Mouse (Mus musculus) MEL (cell line): ENCODE measurements around the gene Tm4sf4. TPM values are rescaled to one million over a fixed set of nuclear protein-coding genes. Genes with fewer than 3 reads are reported as not detected.

Experiments used
- DNase-seq: peaks from one replicate; pipeline ENCODE4 v3.0.0; 2011; ENCODE audit warnings: low read depth, low spot score
- H3K27ac ChIP-seq: 2 replicates; pipeline ENCODE4 v1.5.1; 2012; ENCODE audit warnings: low read depth, mild to moderate bottlenecking, control low read depth, low read length, moderate library complexity; ENCODE audit not compliant: control insufficient read depth
- H3K27me3 ChIP-seq, 2 experiments: fragments of 150-350 bp in 1 of 2; sonication (generic) in 1 of 2; 2 replicates each; pipeline ENCODE4 v1.6.1; 2012; ENCODE audit warnings: low read length in 2 of 2, mild to moderate bottlenecking in 2 of 2, improper control_type of control experiment in 1 of 2, moderate library complexity in 1 of 2; ENCODE audit not compliant: insufficient read depth in 2 of 2, control insufficient read depth in 1 of 2
- H3K36me3 ChIP-seq, 2 experiments: 2 replicates each; pipeline ENCODE4 v1.6.1; 2012 to 2014; ENCODE audit warnings: low read length in 2 of 2, improper control_type of control experiment in 1 of 2, inconsistent platforms in 1 of 2, mild to moderate bottlenecking in 1 of 2; ENCODE audit not compliant: insufficient read depth in 2 of 2, control insufficient read depth in 1 of 2
- H3K4me1 ChIP-seq, 2 experiments: fragments of 150-350 bp in 1 of 2; sonication (generic) in 1 of 2; 2 replicates each; pipeline ENCODE4 v1.6.1; 2012; ENCODE audit warnings: low read length in 2 of 2, improper control_type of control experiment in 1 of 2, mild to moderate bottlenecking in 1 of 2; ENCODE audit not compliant: insufficient read depth in 2 of 2, control insufficient read depth in 1 of 2
- H3K4me3 ChIP-seq, 2 experiments: fragments of 150-350 bp in 1 of 2; sonication (generic) in 1 of 2; 2 replicates each; pipeline ENCODE4 v1.5.1; 2012; ENCODE audit warnings: low read depth in 2 of 2, low read length in 2 of 2, mild to moderate bottlenecking in 2 of 2, moderate library complexity in 2 of 2, control low read depth in 1 of 2, improper control_type of control experiment in 1 of 2; ENCODE audit not compliant: control insufficient read depth in 1 of 2, insufficient read depth in 1 of 2
- H3K79me2 ChIP-seq: 2 replicates; pipeline ENCODE4 v1.6.1; 2012; ENCODE audit warnings: mild to moderate bottlenecking, low read length, moderate library complexity; ENCODE audit not compliant: control insufficient read depth, poor library complexity, insufficient read depth
- H3K9ac ChIP-seq: 2 replicates; pipeline ENCODE4 v1.6.1; 2012; ENCODE audit warnings: low read depth, mild to moderate bottlenecking, control low read depth, low read length, moderate library complexity; ENCODE audit not compliant: control insufficient read depth, poor library complexity, severe bottlenecking
- H3K9me3 ChIP-seq: fragments of 150-350 bp; sonication (generic); replicated peaks from 2 replicates; pipeline ENCODE4 v1.6.1; 2012; ENCODE audit warnings: mild to moderate bottlenecking, low read length, improper control_type of control experiment, moderate library complexity; ENCODE audit not compliant: insufficient read depth
- CHD1 ChIP-seq: IDR thresholded peaks from 2 replicates; pipeline ENCODE4 v1.6.1; 2012; ENCODE audit warnings: low read depth, mild to moderate bottlenecking, inconsistent platforms, low read length, improper control_type of control experiment
- CHD2 ChIP-seq: IDR thresholded peaks from 2 replicates; pipeline ENCODE4 v1.6.1; 2011; ENCODE audit warnings: low read length, improper control_type of control experiment
- E2F4 ChIP-seq: IDR thresholded peaks from 2 replicates; pipeline ENCODE4 v1.6.1; 2011; ENCODE audit warnings: low read depth, low read length, improper control_type of control experiment, borderline replicate concordance
- EP300 ChIP-seq, 2 experiments: IDR thresholded peaks; 2 replicates each; pipeline ENCODE4 v1.6.1; 2011; ENCODE audit warnings: improper control_type of control experiment in 2 of 2, low read length in 2 of 2, low read depth in 1 of 2, mild to moderate bottlenecking in 1 of 2
- GATA1 ChIP-seq: IDR thresholded peaks from 2 replicates; pipeline ENCODE4 v1.6.1; 2011; ENCODE audit warnings: low read depth, low read length, improper control_type of control experiment
- HCFC1 ChIP-seq: IDR thresholded peaks from 2 replicates; pipeline ENCODE4 v1.6.1; 2012; ENCODE audit warnings: low read depth, mild to moderate bottlenecking, inconsistent platforms, low read length, improper control_type of control experiment, moderate library complexity
- JUND ChIP-seq: IDR thresholded peaks from 2 replicates; pipeline ENCODE4 v1.6.1; 2011; ENCODE audit warnings: low read depth, mild to moderate bottlenecking, improper control_type of control experiment, low read length
- MAFK ChIP-seq: IDR thresholded peaks from 2 replicates; pipeline ENCODE4 v1.6.1; 2011; ENCODE audit warnings: low read depth, mild to moderate bottlenecking, low read length, improper control_type of control experiment, borderline replicate concordance
- MAX ChIP-seq: IDR thresholded peaks from 2 replicates; pipeline ENCODE4 v1.6.1; 2011; ENCODE audit warnings: low read length, improper control_type of control experiment
- MAZ ChIP-seq: IDR thresholded peaks from 2 replicates; pipeline ENCODE4 v1.6.1; 2012; ENCODE audit warnings: low read depth, mild to moderate bottlenecking, inconsistent platforms, low read length, improper control_type of control experiment
- MEF2A ChIP-seq: IDR thresholded peaks from 2 replicates; pipeline ENCODE4 v1.6.1; 2014; ENCODE audit warnings: low read depth, mild to moderate bottlenecking, inconsistent platforms, low read length, improper control_type of control experiment; ENCODE audit not compliant: poor library complexity, insufficient replicate concordance, severe bottlenecking; ENCODE audit errors: extremely low read depth
- MXI1 ChIP-seq: IDR thresholded peaks from 2 replicates; pipeline ENCODE4 v1.6.1; 2011; ENCODE audit warnings: mild to moderate bottlenecking, low read depth, low read length, improper control_type of control experiment
- MYC ChIP-seq: IDR thresholded peaks from 2 replicates; pipeline ENCODE4 v1.6.1; 2011; ENCODE audit warnings: low read depth, mild to moderate bottlenecking, low read length, improper control_type of control experiment, moderate library complexity
- NRF1 ChIP-seq: IDR thresholded peaks from 2 replicates; pipeline ENCODE4 v1.6.1; 2014; ENCODE audit warnings: low read depth, mild to moderate bottlenecking, inconsistent platforms, low read length, improper control_type of control experiment, moderate library complexity; ENCODE audit not compliant: poor library complexity, insufficient read depth, severe bottlenecking
- POLR2A ChIP-seq, 2 experiments: IDR thresholded peaks; 2 replicates each; pipeline ENCODE4 v1.6.1; 2011 to 2012; ENCODE audit warnings: low read length in 2 of 2, mild to moderate bottlenecking in 2 of 2, control low read depth in 1 of 2, improper control_type of control experiment in 1 of 2, low read depth in 1 of 2, moderate library complexity in 1 of 2; ENCODE audit not compliant: control insufficient read depth in 1 of 2, insufficient read depth in 1 of 2, poor library complexity in 1 of 2
- POLR2AphosphoS2 ChIP-seq: IDR thresholded peaks from 2 replicates; pipeline ENCODE4 v1.6.1; 2011; ENCODE audit warnings: low read length, improper control_type of control experiment
- RAD21 ChIP-seq: IDR thresholded peaks from 2 replicates; pipeline ENCODE4 v1.6.1; 2011; ENCODE audit warnings: mild to moderate bottlenecking, low read depth, low read length, improper control_type of control experiment
- TCF12 ChIP-seq: IDR thresholded peaks from 2 replicates; pipeline ENCODE4 v1.6.1; 2014; ENCODE audit warnings: low read depth, mild to moderate bottlenecking, inconsistent platforms, low read length, improper control_type of control experiment, moderate library complexity
- USF1 ChIP-seq: IDR thresholded peaks from 2 replicates; pipeline ENCODE4 v1.6.1; 2014; ENCODE audit warnings: low read depth, mild to moderate bottlenecking, inconsistent platforms, low read length, improper control_type of control experiment, moderate library complexity
- USF2 ChIP-seq, 2 experiments: IDR thresholded peaks; 2 replicates each; pipeline ENCODE4 v1.6.1; 2011 to 2012; ENCODE audit warnings: improper control_type of control experiment in 2 of 2, low read length in 2 of 2, borderline replicate concordance in 1 of 2, inconsistent platforms in 1 of 2, low read depth in 1 of 2, mild to moderate bottlenecking in 1 of 2; ENCODE audit not compliant: insufficient read depth in 1 of 2
- polyA plus RNA-seq, 2 experiments: library from polyadenylated mRNA; stranded (reverse) in 1 of 2; unstranded in 1 of 2; fragments of >175 nt in 1 of 2; fragments of >200 nt in 1 of 2; gene quantifications; 2 replicates each; pipeline versions ENCODE4 v1.2.1 to v1.2.4; 2012; ENCODE audit warnings: low replicate concordance in 2 of 2, low read depth in 1 of 2; ENCODE audit not compliant: insufficient read length in 2 of 2, insufficient read depth in 1 of 2, missing spikeins in 1 of 2
- total RNA-seq: library from RNA; depleted of rRNA; stranded (reverse); fragments of 300-350 nt; gene quantifications from 2 replicates; pipeline ENCODE4 v1.2.3, GENCODE M21; 2012

The Tm4sf4 gene
- total and polyA plus RNA-seq, 3 experiments, result not detected

GRCm38 (mm10) chr3:57431706-57432105 lies 6.6 kb downstream of the Tm4sf4 start:
- no peaks in the 10 kb centered on the region for H3K9me3 ChIP-seq
- no peak for DNase-seq
- TF ChIP-seq HCFC1 (no peak), EP300 (IDR thresholded peaks at IDR 0.05; ENCODE audit: low read depth in 1 of 2, low read length in 2 of 2) (no peak), JUND (no peak), USF2 (IDR thresholded peaks at IDR 0.05; ENCODE audit: borderline replicate concordance in 1 of 2, insufficient read depth in 1 of 2, low read depth in 1 of 2, low read length in 2 of 2) (no peak), MYC (no peak), MAZ (no peak), POLR2AphosphoS2 (no peak), POLR2A (IDR thresholded peaks at IDR 0.05; ENCODE audit: control insufficient read depth in 1 of 2, insufficient read depth in 1 of 2, low read depth in 1 of 2, low read length in 2 of 2, poor library complexity in 1 of 2) (no peak), RAD21 (no peak), NRF1 (no peak), GATA1 (no peak)

GRCm38 (mm10) chr3:57435364-57435763 lies 10.2 kb downstream of the Tm4sf4 start:
- no peak for TF ChIP-seq CHD1
- TF ChIP-seq MXI1, result no peak
- TF ChIP-seq MAX, result no peak
- no peak for TF ChIP-seq CHD2
- no peak for TF ChIP-seq JUND
- no peak for TF ChIP-seq TCF12
- no peak for TF ChIP-seq MAFK
- TF ChIP-seq E2F4, result no peak
- no peak for TF ChIP-seq MEF2A
- no peak for TF ChIP-seq USF1
- H3K9me3 ChIP-seq, result no peaks in the 10 kb centered on the region
- H3K4me1 ChIP-seq, result no peaks in the 10 kb centered on the region
- H3K27me3 ChIP-seq, result no peaks in the 10 kb centered on the region
- no peak overlapping the region for H3K9ac ChIP-seq
- no peaks in the 10 kb centered on the region for H3K36me3 ChIP-seq
- no peak overlapping the region for H3K27ac ChIP-seq
- no peak for DNase-seq
- H3K4me3 ChIP-seq, result no peak overlapping the region
- no peaks in the 10 kb centered on the region for H3K79me2 ChIP-seq

More at GRCm38 (mm10) chr3:57431706-57432105, 6.6 kb downstream of the Tm4sf4 start:
- H3K27me3 ChIP-seq, result no peaks in the 10 kb centered on the region
- H3K27ac ChIP-seq, result no peak overlapping the region
- no peaks in the 10 kb centered on the region for H3K4me1 ChIP-seq
- no peak overlapping the region for H3K4me3 ChIP-seq
- no peak overlapping the region for H3K9ac ChIP-seq
- no peaks in the 10 kb centered on the region for H3K79me2 ChIP-seq
- H3K36me3 ChIP-seq, result no peaks in the 10 kb centered on the region
